Mouse (Mus musculus): Measurements from ENCODE around the gene Fstl5.
"Not testable (repeated sequence)": the region's sequence is repeated elsewhere in the genome, so short reads cannot be mapped to it uniquely, and the experiment has no call there.

Gene Fstl5

DNA sequence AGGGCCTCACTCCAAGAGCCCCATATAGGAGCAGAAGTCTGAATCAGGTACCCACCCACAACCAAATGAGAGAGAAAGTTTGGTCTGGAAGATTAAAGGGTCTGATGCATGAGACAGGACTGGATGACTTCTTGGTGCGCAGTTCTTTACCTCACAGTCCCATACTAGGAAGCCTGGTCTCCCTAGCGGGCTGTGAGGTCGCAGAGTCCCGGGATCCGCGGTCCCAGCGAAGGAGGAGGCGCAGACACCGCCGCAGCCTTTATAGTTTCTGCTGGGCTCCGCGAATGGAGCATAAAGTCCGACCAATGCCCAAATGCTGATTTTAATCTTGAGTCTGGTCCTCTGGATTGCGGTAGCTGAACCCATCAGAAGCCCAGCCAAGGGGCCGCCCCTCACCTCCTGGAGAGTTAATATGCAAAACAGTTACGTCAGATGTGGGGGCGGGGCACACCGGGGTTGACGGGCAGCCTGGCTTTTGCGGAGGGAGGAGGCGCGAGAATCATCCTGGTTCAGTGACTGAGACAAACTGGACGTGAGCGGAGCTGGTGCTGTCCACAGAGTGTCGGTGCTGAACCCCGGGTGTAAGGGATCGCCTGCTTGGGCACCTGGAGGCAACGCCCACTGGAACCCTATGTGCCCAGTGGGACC, at the start of gene Fstl5:
Gene Fstl5 (plus strand): TSS at position 211 of the 648 bp plus-strand sequence.
- no peak for DNase-seq (ENCODE audit: low spot score in 2 of 2)

DNA sequence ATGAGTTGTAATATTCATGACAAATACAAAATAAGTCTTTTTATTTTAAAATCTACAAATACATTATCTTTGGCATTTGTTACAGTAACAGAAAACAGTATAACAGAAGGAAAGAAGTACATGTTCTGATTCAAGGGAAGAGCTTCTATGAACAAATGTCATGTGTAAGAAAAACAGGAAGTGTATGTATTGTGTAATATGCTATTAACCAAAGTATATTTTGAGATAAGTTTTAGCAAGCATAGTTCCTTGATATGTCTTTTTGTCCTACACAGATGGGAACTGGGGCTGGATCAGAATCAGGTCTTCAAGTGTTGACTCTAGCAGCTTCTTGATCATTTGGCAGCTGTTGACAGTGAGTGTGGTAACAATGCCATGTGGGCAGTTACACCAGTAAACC, 48.5 kb upstream of the Fstl5 start:
- DNase-seq (ENCODE audit: low spot score in 2 of 2) = no peak

DNA sequence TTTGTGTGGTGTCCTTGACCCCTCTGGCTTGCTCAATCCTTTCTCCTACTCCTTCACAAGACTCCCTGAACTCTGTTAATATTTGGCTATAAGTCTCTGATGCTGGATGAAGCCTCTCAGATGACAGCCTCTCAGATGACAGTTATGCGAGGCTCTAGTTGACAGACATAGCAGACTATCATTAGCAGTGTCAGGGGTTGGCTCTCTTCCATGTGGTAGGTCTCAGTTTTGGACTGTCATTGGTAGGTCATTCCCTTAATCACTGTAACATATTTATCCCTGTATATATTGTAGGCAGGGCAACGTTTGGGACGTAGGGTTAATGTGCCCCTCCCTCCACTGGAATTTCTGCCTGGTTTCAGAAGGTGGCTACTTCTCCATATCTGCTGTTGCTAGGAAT, 22.9 kb upstream of the Fstl5 start:
- DNase-seq (ENCODE audit: low spot score in 2 of 2) = no peak

DNA sequence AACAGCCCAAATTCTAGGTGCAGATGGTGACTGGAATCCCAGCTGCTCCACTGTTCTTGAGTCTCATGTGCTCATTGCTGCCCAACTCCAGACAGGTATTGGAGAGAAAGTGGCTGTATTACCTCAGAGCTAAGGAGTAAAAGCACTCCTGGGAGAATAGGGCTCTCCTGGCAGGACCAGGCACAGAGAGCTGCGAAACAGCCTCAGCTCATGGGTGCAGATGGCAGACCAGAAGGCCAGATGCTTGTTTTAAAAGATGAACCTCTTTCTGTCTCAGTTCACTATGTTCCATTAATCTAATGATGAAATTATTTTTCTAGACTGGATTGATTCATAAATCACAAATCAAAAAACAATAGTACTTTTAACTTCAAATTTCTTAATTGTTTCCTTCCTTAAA, 12.1 kb upstream of the Fstl5 start:
- no peak for DNase-seq (ENCODE audit: low spot score in 2 of 2)

DNA sequence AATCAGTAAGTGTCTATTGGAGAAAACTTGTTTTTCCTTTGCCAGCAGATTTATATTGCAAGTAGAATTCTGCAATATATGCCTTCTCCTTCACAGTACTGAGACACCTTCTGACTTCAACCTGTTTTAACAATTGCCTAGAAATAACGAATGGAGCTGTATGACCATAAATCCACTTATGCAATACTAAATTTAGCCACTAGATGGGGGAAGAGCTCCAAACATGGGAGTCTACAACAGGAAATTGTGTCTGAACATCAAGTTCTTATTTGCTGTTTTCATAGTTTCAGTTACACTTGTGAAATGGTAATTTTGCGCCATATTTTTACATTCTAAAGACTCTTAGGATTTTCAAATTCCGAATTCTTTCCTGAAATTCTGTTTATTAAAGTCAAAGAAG, 6.2 kb upstream of the Fstl5 start:
- DNase-seq (ENCODE audit: low spot score in 2 of 2) = peak in 1 of 2 experiments; percentile 14

DNA sequence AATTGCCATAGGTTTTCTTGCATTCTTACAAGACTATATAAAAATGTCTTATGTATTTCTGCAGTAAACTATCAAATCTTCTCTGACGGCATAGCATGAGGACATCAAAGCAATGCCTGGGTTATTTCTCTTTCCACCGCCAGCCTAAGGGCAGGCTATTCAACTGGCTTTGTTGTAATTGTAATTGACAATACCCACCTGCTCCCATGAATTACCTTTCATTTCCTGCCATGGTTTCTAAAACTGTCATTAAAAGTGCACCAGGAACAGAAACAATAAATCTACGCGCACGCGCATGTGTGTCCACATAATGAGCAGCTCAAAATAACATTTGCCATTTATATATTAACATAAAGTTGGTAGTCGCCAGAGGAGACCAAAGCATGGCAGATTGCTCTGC, 1.2 kb upstream of the Fstl5 start:
- DNase-seq (ENCODE audit: low spot score in 2 of 2) = no peak

DNA sequence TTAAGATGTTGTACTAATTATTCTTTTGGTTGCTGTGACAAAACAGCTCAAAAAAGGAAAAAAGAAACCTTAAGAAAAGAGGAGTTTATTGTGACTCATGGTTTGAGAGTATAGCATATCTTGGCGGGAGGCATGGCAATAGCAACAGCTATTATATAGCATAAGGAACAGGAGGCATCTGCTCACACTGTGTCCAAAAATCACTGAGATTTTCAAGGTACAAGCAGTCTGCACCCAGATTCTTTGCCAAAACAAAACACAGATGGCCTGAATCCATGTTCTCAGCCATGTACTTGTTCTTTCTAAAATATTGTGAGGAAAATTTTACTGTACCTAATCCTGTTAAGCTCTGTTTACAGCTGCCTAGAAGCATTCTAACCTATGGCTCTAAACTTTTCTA, 66.4 kb downstream of the Fstl5 start:
- DNase-seq (ENCODE audit: low spot score in 2 of 2) = no peak

DNA sequence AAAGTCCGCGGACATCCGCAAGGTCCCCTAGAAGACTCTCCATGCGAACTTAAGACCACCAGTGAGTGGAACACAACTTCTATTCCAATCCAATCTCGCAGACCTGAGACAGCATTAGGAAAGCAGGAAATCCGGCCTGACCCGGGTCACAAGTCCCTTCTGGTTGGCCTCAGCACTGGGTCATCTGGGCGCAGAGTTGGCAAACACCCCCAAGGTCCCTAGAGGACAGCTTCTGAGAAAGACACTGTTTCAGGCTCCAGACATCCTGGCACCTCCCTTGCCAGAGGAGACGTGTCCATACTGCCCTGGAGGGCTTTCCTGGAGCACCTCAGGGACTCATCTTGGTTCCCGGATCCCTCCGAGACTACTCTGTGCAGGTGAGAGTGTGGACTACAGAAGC, 73.8 kb downstream of the Fstl5 start:
- DNase-seq (ENCODE audit: low spot score in 2 of 2) = no peak

DNA sequence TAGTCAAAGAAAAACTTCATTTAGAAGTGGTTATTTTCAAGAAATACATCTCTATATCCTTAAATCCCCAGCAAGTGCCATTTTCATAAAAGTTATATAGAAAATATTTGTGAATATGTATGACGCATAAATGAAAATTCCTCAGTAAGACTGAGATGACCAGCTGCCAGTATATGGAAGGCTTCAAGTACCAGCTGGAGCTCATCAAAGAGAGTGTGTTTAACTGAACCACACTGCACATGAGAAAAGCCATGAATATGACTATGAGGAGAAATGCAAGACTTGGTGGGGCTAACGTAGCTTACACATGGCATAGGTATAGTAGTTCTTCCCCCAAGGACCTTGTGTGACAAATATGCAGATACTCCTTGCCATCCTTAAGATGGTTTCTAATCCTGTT, 164.8 kb downstream of the Fstl5 start:
- no peak for DNase-seq (ENCODE audit: low spot score in 2 of 2)

DNA sequence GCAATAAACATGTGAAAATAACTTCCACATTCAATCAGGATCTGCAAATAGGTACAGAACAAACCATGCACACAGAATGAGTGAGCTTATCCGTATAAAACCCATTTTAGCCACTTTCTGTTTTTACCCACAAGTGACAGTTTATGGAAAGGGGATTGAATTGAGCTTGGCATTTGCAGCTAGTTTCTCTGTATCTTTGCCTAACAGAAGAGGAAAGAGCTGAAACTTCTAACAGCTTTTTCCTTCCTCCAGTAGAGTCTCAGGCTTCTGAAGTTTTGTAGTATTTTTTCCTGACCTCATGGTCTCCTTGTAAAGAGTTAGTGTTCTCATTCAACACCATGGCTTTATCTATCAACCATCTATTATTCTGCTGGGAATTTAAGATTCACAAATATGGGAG, 177.3 kb downstream of the Fstl5 start:
- no peak for DNase-seq (ENCODE audit: low spot score in 2 of 2)

DNA sequence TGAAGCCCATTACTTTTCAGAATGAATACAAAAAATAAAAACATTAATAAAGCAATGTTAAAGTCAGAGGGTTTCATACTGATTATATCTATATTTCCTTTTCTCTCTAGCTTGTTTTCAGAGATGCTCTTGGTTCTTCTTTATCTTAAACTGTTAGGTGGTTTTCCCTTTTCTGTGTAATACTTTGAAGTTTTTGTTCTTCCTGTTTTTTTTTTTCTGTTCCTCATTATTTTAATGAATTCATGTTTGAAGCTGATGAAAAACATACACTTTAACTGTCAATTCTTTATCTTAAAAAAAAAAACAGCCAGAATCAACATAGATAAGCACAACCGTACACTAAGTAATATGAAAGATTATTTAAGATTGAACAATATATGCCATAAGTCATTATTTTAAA, 218.9 kb downstream of the Fstl5 start:
- DNase-seq (ENCODE audit: low spot score in 2 of 2) = no peak

DNA sequence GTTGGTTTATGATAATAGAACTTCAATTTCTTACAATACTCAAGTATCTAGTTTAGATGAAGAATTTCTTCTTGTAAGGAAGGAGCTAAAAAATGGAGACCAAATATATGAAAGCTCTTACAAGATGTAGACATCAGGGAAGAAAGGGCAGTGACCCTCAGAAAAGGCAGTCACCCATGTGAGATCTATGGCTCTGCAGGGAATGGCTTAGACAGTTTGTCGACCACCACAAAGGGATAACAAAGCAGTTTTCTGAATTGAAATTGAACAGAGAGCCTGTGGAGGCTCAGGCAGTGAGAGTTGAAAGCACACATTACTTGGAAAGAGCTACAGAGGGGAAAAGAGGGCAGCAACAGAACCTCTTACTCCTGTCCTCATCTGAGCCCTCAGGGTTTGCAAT, 220.3 kb downstream of the Fstl5 start:
- DNase-seq (ENCODE audit: low spot score in 2 of 2) = no peak

DNA sequence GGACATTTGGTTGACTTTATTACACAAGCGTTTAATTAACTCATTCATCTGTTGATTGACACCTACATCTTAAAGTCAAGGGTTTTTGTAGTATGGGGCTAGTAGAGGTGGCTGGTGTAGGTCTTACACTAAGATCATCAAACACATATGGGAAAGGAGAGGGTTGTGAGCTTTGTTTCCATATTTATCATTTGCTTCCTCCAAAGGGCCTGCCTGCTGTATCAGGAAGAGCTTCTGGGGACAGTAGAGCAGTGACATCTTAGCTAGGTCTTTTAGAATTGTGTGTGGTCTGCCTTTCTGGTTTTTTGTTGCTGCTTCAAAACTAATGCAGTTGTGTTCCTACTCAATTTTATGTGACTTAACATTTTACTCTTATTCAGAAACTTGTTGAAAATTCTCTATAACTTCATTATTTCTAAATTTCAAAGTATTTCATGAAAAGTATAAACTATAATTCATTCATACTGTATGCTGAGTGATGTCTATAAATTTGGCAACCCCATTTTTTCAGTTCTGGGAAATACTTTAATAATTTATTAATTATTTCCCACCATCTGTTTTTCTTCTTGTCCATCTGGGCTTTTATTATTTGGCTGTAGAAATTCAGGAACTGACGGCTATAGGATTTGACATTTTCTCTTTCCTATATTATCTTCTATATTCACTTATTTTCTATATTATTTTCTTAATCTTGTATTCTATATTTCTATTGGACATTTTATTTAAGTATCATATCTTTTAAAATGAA, 227.1 kb downstream of the Fstl5 start:
- no peak for DNase-seq (ENCODE audit: low spot score in 2 of 2)

DNA sequence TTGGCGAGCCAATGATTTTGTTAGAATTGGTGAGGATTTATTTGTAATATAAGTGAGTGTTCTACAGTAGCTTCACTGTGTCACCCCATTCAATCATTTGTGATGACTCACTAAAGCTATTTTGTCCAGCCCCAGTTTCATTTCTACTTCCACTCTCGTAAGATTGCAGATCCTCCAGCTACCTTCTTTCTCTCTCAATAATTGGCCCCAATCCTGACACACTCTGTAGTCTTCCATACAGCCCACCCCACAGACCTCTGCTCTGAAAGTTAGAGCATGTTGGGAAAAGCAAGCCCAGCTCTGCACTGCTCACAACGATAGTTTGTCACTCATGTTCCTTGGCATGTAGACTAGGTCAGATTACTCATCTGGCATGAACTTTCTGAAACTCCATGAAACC, 242.9 kb downstream of the Fstl5 start:
- DNase-seq (ENCODE audit: low spot score in 2 of 2) = no peak

DNA sequence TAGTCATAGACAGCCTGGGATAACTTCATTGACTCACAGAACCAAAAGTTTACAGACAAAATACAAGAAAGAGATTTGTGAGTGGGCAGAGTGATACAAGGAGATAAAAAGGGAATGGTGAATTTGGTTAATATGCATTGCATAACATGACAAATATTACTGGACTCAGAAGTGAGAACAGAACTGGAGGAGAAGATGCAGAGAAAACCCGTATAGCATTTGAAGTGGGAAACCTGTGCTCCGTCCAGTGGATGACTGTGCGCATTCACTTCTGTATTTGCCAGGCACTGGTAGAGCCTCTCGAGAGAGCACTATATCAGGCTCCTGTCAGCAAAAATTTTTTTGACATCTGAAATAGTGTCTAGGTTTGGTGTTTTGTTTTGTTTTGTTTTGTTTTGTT, 245.5 kb downstream of the Fstl5 start:
- DNase-seq (ENCODE audit: low spot score in 2 of 2) = no peak

DNA sequence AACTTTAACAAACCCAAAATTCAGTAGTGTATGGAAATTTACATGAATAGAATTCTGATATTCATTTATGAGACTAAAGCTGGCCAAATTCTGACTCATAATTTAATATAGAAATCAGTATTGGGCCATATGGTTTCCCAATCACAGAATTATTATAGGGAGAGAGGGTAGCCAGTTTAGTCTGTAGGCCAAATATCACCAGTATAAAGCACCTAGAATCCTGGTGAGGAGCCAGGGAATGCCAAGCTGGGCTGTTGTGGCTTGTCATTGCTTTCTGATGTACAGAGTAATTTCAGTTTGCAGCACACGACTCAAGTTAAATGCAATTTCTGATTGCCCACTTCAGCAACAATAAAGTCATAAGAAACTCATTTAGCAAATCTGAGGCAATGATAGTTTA, 248.4 kb downstream of the Fstl5 start:
- DNase-seq (ENCODE audit: low spot score in 2 of 2) = no peak

DNA sequence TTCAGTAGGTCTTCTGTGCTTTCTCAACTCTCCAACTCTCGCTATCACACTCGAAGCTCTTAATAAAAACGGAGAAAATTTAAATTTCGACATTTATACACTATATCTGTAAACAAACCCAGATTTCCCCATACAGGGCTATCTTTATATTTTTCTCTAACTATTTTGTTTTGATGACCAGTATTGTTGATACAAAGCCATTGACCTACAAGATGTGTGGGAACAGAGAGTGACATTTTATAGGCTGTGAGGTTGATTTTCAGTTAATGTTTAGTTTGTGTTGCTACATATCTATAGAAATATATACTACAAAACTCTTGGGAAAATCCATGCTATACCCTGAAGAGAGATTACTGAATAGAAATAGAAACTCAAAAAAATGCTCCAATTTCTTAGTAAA, 262.9 kb downstream of the Fstl5 start:
- DNase-seq (ENCODE audit: low spot score in 2 of 2) = no peak

DNA sequence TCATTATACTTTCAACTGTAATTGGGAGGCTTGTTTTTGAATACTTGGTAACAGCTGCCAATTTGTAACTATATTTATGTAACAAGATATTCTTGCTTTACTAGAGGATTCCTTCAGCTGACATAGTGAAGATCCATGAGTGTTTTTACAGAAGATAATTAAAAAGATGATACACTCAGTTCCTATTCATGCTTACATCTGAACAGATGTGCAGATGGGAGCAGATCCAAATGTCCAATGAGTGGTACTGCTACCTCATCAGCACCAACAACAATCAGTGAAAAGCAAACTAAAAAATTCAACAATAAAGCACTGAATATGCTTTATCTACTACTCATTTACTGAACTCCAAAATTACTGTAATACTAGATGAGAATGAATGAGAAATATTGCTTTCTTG, 292.9 kb downstream of the Fstl5 start:
- no peak for DNase-seq (ENCODE audit: low spot score in 2 of 2)

DNA sequence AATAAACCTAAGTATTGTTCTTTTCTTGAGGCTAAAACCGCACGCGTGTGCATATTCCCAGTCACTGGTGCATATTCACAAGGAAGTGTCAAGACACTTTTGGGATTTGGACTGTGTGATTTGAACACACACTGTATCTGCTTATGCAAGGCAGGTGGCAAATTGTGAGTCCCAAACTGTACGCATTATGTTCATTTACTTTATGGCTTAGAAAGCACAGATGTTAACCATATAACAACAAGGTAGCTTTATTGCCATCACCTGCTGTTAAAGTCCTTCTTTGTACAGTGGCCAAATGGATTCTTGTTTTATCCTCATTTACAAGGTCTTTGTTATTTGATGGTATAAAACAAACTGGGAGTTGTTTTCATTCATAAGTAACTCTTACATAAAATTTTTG, 295.8 kb downstream of the Fstl5 start:
- DNase-seq (ENCODE audit: low spot score in 2 of 2) = no peak

DNA sequence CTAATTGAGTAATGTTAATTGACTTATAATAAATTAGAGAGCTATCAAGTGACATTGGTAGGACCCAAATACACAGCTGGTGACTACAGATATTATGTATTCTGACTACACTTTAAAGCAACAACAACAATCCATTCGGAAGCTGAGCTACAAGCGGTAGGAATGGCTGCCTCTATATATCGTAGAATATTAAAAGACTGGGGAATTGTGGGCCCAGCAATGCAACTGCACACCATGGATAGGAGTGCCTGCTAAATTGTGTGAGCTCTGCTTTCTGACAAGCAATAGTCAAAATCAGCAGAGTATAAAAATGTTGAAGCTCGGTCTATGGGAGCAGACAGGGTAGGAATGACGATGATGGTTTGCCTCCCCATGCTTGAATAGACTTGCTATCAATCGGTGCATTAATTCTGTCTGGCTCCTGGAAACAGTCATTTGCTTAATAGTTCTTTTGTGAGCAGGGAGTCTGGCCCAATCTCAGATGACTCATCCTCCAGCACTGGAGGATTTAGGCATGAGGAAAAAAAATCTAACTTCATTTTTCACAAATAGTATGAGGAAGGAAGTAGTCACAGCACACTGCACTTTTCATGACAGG, 354.8 kb downstream of the Fstl5 start:
- DNase-seq (ENCODE audit: low spot score in 2 of 2) = no peak

DNA sequence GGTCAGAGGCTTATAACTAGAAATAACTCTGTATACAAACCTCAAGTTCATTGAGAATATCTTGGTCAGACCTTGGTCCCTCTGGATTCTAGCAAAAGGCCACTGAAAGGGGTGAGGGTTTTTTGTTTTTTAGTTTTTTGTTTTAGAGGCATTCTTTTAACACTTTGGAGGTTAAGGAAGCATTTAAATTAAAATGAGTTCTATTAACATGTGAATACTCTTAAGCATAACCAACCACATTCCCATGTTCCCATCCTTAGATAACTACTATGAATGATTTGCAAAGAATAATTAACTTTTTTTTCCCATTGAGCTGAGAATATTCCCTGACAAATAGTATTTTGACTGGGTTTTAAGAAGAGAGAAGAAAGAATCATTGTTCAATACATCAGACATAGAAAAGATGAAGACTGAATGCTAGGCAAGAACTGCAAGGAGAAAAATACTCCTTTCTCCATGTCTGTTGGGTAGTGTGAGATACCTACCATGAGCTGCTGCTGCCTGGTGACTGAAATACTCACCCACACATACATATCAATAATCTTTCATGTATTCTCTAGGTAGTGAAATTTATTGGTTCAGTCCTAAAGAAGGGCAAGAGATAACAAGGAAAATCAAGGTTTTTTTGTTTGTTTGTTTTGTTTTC, 393.3 kb downstream of the Fstl5 start:
- no peak for DNase-seq (ENCODE audit: low spot score in 2 of 2)

DNA sequence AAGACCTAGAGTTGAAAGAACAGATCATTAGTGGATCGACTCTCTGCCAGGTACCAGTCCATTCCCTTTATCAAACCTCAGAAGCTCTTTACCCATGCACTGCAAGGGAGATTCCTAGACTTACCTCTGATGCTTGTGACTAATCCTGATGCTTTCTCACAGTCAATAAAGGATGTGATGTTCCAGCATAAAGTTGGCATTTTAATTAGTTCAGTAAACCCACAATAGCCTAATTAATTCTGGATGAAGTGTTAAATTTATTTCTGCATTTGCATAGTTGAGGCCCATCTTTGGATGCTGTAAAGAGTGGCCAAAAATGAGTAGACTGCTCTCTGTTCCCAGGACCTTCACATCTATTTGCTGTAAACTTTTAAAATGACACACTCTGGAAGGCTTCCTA, 394.1 kb downstream of the Fstl5 start:
- DNase-seq (ENCODE audit: low spot score in 2 of 2) = no peak

DNA sequence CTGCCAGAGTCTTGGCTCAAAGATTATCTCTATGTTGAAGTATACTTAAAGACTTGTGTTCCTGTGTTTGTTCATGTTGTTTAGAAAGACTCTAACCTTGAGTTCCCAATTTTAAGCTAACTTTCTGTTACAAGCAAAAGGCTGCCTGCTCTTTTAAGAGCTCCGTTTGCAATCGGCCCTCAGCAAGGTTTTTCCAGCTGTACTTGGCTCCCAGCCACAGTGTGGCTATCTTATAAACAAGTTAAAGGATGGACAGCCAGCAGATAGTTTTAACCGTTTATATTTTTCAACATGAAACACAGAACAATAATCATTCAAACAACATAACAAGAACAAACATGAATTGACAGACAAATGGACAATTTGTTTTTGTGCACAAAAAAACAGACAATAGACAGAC, 433.8 kb downstream of the Fstl5 start:
- DNase-seq (ENCODE audit: low spot score in 2 of 2) = not testable (repeated sequence)

Data from heart, adult 9 months (tissue).